Mouse (Mus musculus): ENCODE measurements around the gene Atpif1. TPM values are rescaled to one million over a fixed set of nuclear protein-coding genes. Genes with fewer than 3 reads are reported as not detected.

The Atpif1 gene
- total RNA-seq (2014; fragmentation: Nextera tagmentation) (797 and 914 TPM in 2 replicates), total RNA-seq (2017) (868 and 1,005 TPM in 2 replicates), polyA plus RNA-seq (2012) (155 and 240 TPM in 2 replicates)

DNA sequence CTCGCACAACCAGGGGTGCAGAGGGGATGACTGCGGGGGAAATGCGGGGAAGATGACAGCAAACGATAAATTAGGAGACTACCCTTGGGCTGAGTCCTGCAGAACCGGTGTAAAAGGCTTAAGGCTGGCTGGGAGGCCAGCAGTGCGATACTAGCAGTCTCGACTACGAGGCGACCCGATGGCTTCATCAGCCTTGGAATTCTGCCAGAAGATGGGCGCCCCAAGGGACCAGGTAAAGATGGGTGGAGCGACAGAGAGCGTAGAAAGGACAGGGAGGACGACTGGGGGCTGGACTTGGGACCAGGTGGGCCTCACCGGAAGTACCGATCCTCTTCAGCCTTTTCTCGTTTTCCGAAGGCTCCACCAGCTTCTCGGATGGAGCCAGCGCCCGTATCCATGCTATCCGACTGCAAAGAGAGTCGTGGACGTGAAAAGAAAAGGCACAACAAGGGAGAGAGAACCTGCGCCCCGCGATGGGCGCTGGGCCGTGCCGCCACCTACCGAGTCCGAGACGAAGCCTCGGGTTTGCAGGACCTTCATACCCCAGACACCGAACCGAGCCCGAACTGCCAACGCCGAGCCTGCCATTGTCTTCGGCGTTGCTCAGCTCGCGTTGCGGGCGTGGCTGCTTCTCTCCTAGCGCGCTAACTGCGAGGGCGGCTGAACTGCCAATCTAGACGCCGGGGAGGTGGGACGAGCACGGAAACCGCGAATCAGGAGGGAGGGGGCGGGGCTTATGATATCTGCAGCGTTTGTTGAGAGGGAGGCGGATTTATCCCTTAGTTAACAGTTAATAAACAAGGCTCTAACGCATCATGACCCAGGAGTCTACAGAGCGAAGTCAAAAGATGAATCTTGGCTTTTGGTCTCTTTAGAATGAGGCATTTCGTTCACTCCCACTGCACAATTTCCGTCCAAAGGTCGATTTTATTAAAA is at the start of gene Atpif1:
Atpif1 (minus strand) TSS at position 679 of the 936 bp plus-strand sequence.
- TF ChIP-seq GATA2 (IDR thresholded peaks at IDR 0.05; ENCODE audit: borderline replicate concordance, low read depth, low read length) (no peak), POLR2AphosphoS5 (IDR thresholded peaks at IDR 0.05; ENCODE audit: insufficient replicate concordance, low read depth, low read length) (no peak), GATA1 (IDR thresholded peaks at IDR 0.05; ENCODE audit: borderline replicate concordance, low read length) (no peak), CTCF (IDR thresholded peaks at IDR 0.05; ENCODE audit: low read depth, low read length) (no peak), TAL1 (conservative IDR thresholded peaks at IDR 0.05; ENCODE audit: low read depth, low read length) (no peak)
- peaks cover 34% of the 10 kb centered on the region for H3K36me3 ChIP-seq (replicated peaks)

DNA sequence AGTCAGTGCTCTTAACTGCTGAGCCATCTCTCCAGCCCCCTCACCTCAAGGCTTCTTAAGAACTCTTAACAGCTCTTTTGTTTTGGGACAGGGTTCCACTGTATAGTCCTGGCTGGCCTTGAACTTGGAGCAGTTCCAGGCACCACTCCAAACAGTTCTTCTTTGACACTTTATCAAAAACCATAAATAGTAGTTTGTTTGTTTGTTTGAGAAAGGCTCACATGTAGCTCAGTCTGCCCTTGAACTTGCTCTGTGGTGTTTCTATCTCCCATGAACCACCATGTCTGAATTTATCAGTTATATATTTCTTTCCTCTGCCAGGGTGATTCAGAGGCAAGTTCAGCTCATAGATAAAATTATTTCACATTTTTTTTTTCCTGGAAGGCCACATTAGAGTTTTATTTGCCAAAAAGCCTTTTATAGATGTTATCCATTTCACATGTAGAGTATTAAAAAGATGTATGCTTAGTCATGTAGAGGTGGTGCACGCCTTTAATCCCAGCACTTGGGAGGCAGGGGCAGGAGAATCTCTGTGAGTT is 41.4 kb upstream of the Atpif1 start:
- TF ChIP-seq POLR2AphosphoS5 (IDR thresholded peaks at IDR 0.05; ENCODE audit: insufficient replicate concordance, low read depth, low read length) (no peak), TAL1 (conservative IDR thresholded peaks at IDR 0.05; ENCODE audit: low read depth, low read length) (no peak), GATA1 (IDR thresholded peaks at IDR 0.05; ENCODE audit: borderline replicate concordance, low read length) (no peak), GATA2 (IDR thresholded peaks at IDR 0.05; ENCODE audit: borderline replicate concordance, low read depth, low read length) (no peak), CTCF (IDR thresholded peaks at IDR 0.05; ENCODE audit: low read depth, low read length) (no peak)
- no peak for ATAC-seq (ENCODE audit: extremely low read depth, insufficient number of reproducible peaks, low FRiP score, poor library complexity, severe bottlenecking)

More for the DNA sequence above, at the start of gene Atpif1:
- peak within 1 kb of the TSS; percentile 88 for H3K4me3 ChIP-seq (ENCODE audit: low read depth, low read length)
- DNase-seq (ENCODE audit: low spot score), result peak; percentile 79
- ATAC-seq (ENCODE audit: extremely low read depth, insufficient number of reproducible peaks, low FRiP score, poor library complexity, severe bottlenecking), result peak; percentile 64
- H3K27me3 ChIP-seq (ENCODE audit: insufficient read depth, low read length), result no peaks in the 10 kb centered on the region
- no peaks in the 10 kb centered on the region for H3K9me3 ChIP-seq (replicated peaks)
- peaks cover 76% of the 10 kb centered on the region for H3K4me1 ChIP-seq (ENCODE audit: insufficient read depth, low read depth, low read length)

DNA sequence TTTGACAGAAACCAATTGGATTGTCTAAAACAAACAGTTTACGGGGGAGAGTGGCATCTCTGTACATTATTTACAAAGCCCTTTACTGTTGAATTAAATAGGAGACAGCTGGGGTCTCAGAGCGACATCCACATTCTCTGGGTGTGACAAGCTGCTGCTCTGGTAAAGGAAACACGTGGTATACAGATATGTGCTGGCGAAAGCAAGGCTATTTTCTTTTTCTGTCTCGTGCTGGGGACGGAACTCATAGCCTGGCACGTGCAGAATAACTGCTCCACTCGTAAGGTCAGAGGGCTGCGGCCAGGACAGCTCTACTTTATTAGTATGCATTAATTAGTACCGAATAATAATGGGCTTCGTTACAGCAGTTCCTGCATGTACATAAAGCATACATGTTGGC is 39.9 kb upstream of the Atpif1 start:
- ATAC-seq (ENCODE audit: extremely low read depth, insufficient number of reproducible peaks, low FRiP score, poor library complexity, severe bottlenecking), result no peak
- Histone ChIP-seq H3K27me3 (ENCODE audit: insufficient read depth, low read length) (peaks cover 15% of the 10 kb centered on the region), H3K4me1 (ENCODE audit: insufficient read depth, low read depth, low read length) (peaks cover 5% of the 10 kb centered on the region; the same call in 1 of the 2 replicates), H3K9me3 (replicated peaks) (peaks cover 4% of the 10 kb centered on the region; the same call in 1 of the 2 replicates), H3K4me3 (ENCODE audit: low read depth, low read length) (no peak overlapping the region), H3K36me3 (replicated peaks) (no peaks in the 10 kb centered on the region)
- no peak for DNase-seq (ENCODE audit: low spot score)
- TF ChIP-seq GATA1 (IDR thresholded peaks at IDR 0.05; ENCODE audit: borderline replicate concordance, low read length) (no peak), TAL1 (conservative IDR thresholded peaks at IDR 0.05; ENCODE audit: low read depth, low read length) (no peak), POLR2AphosphoS5 (IDR thresholded peaks at IDR 0.05; ENCODE audit: insufficient replicate concordance, low read depth, low read length) (no peak), GATA2 (IDR thresholded peaks at IDR 0.05; ENCODE audit: borderline replicate concordance, low read depth, low read length) (no peak), CTCF (IDR thresholded peaks at IDR 0.05; ENCODE audit: low read depth, low read length) (no peak)

More for the DNA sequence above, 41.4 kb upstream of the Atpif1 start:
- Histone ChIP-seq H3K9me3 (replicated peaks) (no peaks in the 10 kb centered on the region), H3K36me3 (replicated peaks) (no peaks in the 10 kb centered on the region), H3K27me3 (ENCODE audit: insufficient read depth, low read length) (peaks cover 19% of the 10 kb centered on the region), H3K4me3 (ENCODE audit: low read depth, low read length) (no peak overlapping the region), H3K4me1 (ENCODE audit: insufficient read depth, low read depth, low read length) (peaks cover 12% of the 10 kb centered on the region)
- no peak for DNase-seq (ENCODE audit: low spot score)

DNA sequence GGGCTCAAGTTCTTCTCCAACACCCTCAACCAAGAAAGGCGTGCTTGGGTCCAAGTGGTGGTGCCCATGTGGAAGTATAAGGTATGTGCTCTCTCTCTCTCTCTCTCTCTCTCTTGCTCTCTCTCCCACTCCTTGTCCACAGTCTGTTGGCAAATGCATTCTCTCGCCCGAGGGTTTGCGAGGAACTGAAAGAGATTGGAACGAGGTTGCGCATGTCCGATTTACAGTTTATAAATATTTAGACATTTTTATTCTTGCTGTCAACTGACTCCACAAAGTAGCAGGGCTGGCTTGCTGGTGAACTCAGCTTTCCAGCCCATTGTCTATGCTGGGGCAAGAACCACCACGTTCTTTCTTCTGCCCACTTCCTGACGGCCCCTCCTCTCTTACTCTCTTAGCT is 37.7 kb upstream of the Atpif1 start:
- TF ChIP-seq TAL1 (conservative IDR thresholded peaks at IDR 0.05; ENCODE audit: low read depth, low read length), result no peak
- TF ChIP-seq GATA2 (IDR thresholded peaks at IDR 0.05; ENCODE audit: borderline replicate concordance, low read depth, low read length), result no peak
- TF ChIP-seq CTCF (IDR thresholded peaks at IDR 0.05; ENCODE audit: low read depth, low read length), result no peak
- no peak for TF ChIP-seq POLR2AphosphoS5 (IDR thresholded peaks at IDR 0.05; ENCODE audit: insufficient replicate concordance, low read depth, low read length)
- no peak for TF ChIP-seq GATA1 (IDR thresholded peaks at IDR 0.05; ENCODE audit: borderline replicate concordance, low read length)
- H3K36me3 ChIP-seq (replicated peaks), result no peaks in the 10 kb centered on the region

DNA sequence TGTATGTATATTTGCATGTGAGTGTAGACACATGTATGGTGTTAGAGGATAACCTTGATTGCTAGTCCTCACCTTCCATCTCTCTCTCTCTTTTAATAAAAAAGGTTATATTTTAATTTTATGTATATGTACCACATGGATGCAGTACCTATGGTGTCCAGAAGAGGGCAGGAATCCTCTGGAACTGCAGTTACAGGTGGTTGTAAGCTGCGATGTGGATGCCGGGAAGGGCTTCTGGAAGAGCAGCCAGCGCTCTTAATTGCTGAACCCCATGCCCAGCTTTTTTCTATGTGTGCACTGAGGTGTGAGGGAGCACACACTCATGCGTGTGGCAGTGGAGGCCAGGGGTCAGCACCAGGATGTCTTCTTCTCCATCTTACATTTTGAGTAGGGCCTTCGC is 35.7 kb upstream of the Atpif1 start:
- Histone ChIP-seq H3K27me3 (ENCODE audit: insufficient read depth, low read length) (peaks cover 20% of the 10 kb centered on the region), H3K4me3 (ENCODE audit: low read depth, low read length) (no peak overlapping the region), H3K9me3 (replicated peaks) (peaks cover 4% of the 10 kb centered on the region; the same call in 1 of the 2 replicates), H3K4me1 (ENCODE audit: insufficient read depth, low read depth, low read length) (peaks cover 29% of the 10 kb centered on the region), H3K36me3 (replicated peaks) (no peaks in the 10 kb centered on the region)
- TF ChIP-seq CTCF (IDR thresholded peaks at IDR 0.05; ENCODE audit: low read depth, low read length), result 0 out of 2 replicates have a peak, but pooled peaks have one; percentile 19
- no peak for TF ChIP-seq TAL1 (conservative IDR thresholded peaks at IDR 0.05; ENCODE audit: low read depth, low read length)
- DNase-seq (ENCODE audit: low spot score), result no peak
- no peak for ATAC-seq (ENCODE audit: extremely low read depth, insufficient number of reproducible peaks, low FRiP score, poor library complexity, severe bottlenecking)

More for the DNA sequence above, 37.7 kb upstream of the Atpif1 start:
- Histone ChIP-seq H3K9me3 (replicated peaks) (peaks cover 4% of the 10 kb centered on the region; the same call in 1 of the 2 replicates), H3K4me3 (ENCODE audit: low read depth, low read length) (no peak overlapping the region), H3K4me1 (ENCODE audit: insufficient read depth, low read depth, low read length) (peaks cover 22% of the 10 kb centered on the region), H3K27me3 (ENCODE audit: insufficient read depth, low read length) (peaks cover 15% of the 10 kb centered on the region)
- no peak for DNase-seq (ENCODE audit: low spot score)
- no peak for ATAC-seq (ENCODE audit: extremely low read depth, insufficient number of reproducible peaks, low FRiP score, poor library complexity, severe bottlenecking)

DNA sequence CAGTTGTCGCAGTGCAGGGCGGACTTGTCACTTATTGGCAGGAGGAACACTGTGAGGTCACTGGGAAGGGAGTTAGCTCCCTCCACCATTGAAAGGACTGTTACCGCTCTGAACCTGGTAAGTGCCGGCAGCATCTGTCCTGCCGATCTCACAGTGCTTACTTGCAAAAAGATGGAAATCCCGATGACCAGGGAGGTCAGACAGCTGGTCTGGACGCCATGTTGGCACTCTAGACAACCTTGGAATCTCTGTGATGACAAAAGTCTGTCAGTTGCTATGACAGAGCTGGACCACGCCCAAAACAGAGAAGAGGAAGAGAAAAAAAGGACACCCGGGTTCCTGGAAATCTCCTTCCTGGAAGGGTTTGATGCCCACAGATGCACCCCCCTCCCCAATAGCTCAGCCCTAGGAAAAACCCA is 33.9 kb upstream of the Atpif1 start:
- Histone ChIP-seq H3K4me1 (ENCODE audit: insufficient read depth, low read depth, low read length) (peaks cover 32% of the 10 kb centered on the region), H3K36me3 (replicated peaks) (no peaks in the 10 kb centered on the region), H3K4me3 (ENCODE audit: low read depth, low read length) (peak overlapping the region; percentile 43; the same call in 1 of the 2 replicates), H3K27me3 (ENCODE audit: insufficient read depth, low read length) (peaks cover 26% of the 10 kb centered on the region), H3K9me3 (replicated peaks) (peaks cover 4% of the 10 kb centered on the region; the same call in 1 of the 2 replicates)
- peak; percentile 22 for DNase-seq (ENCODE audit: low spot score)
- ATAC-seq (ENCODE audit: extremely low read depth, insufficient number of reproducible peaks, low FRiP score, poor library complexity, severe bottlenecking), result no peak
- no peak for TF ChIP-seq TAL1 (conservative IDR thresholded peaks at IDR 0.05; ENCODE audit: low read depth, low read length)
